Mouse (Mus musculus): ENCODE results near the gene Lama5. TPM values are rescaled to one million over a fixed set of nuclear protein-coding genes. Genes with fewer than 3 reads are reported as not detected.

Gene Lama5
- polyA plus RNA-seq, 1 experiment from 2014 or later = 2.6 TPM

- Histone ChIP-seq H3K36me3 (ENCODE audit: control insufficient read depth, insufficient read depth, low read length) (peaks cover 26% of the 10 kb centered on the region), H3K4me1 (ENCODE audit: control insufficient read depth, insufficient read depth, low read length) (peaks cover 4% of the 10 kb centered on the region; the same call in 1 of the 2 replicates), H3K27me3 (ENCODE audit: control insufficient read depth, insufficient read depth, low read depth, low read length) (no peaks in the 10 kb centered on the region), H3K27ac (ENCODE audit: low read length) (no peak overlapping the region), H3K9ac (ENCODE audit: low read depth, low read length) (no peak overlapping the region), H3K4me3 (ENCODE audit: low read depth, low read length) (no peak overlapping the region), H3K4me2 (ENCODE audit: low read length) (no peak overlapping the region), H3K9me3 (replicated peaks; ENCODE audit: control insufficient read depth, low read length, poor library complexity, severe bottlenecking) (no peaks in the 10 kb centered on the region)
- 78% methylated on average over 2 of the region's 2 CpGs for WGBS
- no peak for ATAC-seq
Observed at GRCm38 (mm10) chr2:180165855-180166254, 59.8 kb downstream of the Lama5 start.

- 93% methylated on average over 3 of the region's 3 CpGs for WGBS
- peaks cover 63% of the 10 kb centered on the region for H3K36me3 ChIP-seq (ENCODE audit: control insufficient read depth, insufficient read depth, low read length)
- H3K9ac ChIP-seq (ENCODE audit: low read depth, low read length) = no peak overlapping the region
- H3K4me3 ChIP-seq (ENCODE audit: low read depth, low read length) = no peak overlapping the region
- ATAC-seq = no peak
- no peaks in the 10 kb centered on the region for H3K9me3 ChIP-seq (replicated peaks; ENCODE audit: control insufficient read depth, low read length, poor library complexity, severe bottlenecking)
- no peak overlapping the region for H3K4me2 ChIP-seq (ENCODE audit: low read length)
- no peak overlapping the region for H3K27ac ChIP-seq (ENCODE audit: low read length)
- no peaks in the 10 kb centered on the region for H3K4me1 ChIP-seq (ENCODE audit: control insufficient read depth, insufficient read depth, low read length)
- H3K27me3 ChIP-seq (ENCODE audit: control insufficient read depth, insufficient read depth, low read depth, low read length) = no peaks in the 10 kb centered on the region
Observed at GRCm38 (mm10) chr2:180158627-180159026, 67.0 kb downstream of the Lama5 start.

GRCm38 (mm10) chr2:180154796-180155195, 70.9 kb downstream of the Lama5 start:
- no peak overlapping the region for H3K9ac ChIP-seq (ENCODE audit: low read depth, low read length)
- WGBS = 68% methylated on average over 3 of the region's 3 CpGs
- no peaks in the 10 kb centered on the region for H3K27me3 ChIP-seq (ENCODE audit: control insufficient read depth, insufficient read depth, low read depth, low read length)
- no peaks in the 10 kb centered on the region for H3K9me3 ChIP-seq (replicated peaks; ENCODE audit: control insufficient read depth, low read length, poor library complexity, severe bottlenecking)
- no peak overlapping the region for H3K27ac ChIP-seq (ENCODE audit: low read length)
- no peaks in the 10 kb centered on the region for H3K4me1 ChIP-seq (ENCODE audit: control insufficient read depth, insufficient read depth, low read length)
- H3K4me3 ChIP-seq (ENCODE audit: low read depth, low read length) = no peak overlapping the region
- no peak overlapping the region for H3K4me2 ChIP-seq (ENCODE audit: low read length)
- ATAC-seq = no peak
- H3K36me3 ChIP-seq (ENCODE audit: control insufficient read depth, insufficient read depth, low read length) = peaks cover 58% of the 10 kb centered on the region

- WGBS = 87% methylated on average over 9 of the region's 9 CpGs
- Histone ChIP-seq H3K9me3 (replicated peaks; ENCODE audit: control insufficient read depth, low read length, poor library complexity, severe bottlenecking) (no peaks in the 10 kb centered on the region), H3K4me1 (ENCODE audit: control insufficient read depth, insufficient read depth, low read length) (no peaks in the 10 kb centered on the region), H3K27ac (ENCODE audit: low read length) (no peak overlapping the region), H3K27me3 (ENCODE audit: control insufficient read depth, insufficient read depth, low read depth, low read length) (no peaks in the 10 kb centered on the region), H3K9ac (ENCODE audit: low read depth, low read length) (no peak overlapping the region), H3K4me3 (ENCODE audit: low read depth, low read length) (no peak overlapping the region), H3K36me3 (ENCODE audit: control insufficient read depth, insufficient read depth, low read length) (peaks cover 26% of the 10 kb centered on the region), H3K4me2 (ENCODE audit: low read length) (no peak overlapping the region)
- ATAC-seq = no peak
Observed at GRCm38 (mm10) chr2:180148551-180148950, 77.1 kb downstream of the Lama5 start.

- Histone ChIP-seq H3K4me2 (ENCODE audit: low read length) (no peak overlapping the region), H3K36me3 (ENCODE audit: control insufficient read depth, insufficient read depth, low read length) (peaks cover 21% of the 10 kb centered on the region), H3K4me3 (ENCODE audit: low read depth, low read length) (no peak overlapping the region), H3K27ac (ENCODE audit: low read length) (no peak overlapping the region), H3K27me3 (ENCODE audit: control insufficient read depth, insufficient read depth, low read depth, low read length) (no peaks in the 10 kb centered on the region), H3K9ac (ENCODE audit: low read depth, low read length) (no peak overlapping the region), H3K9me3 (replicated peaks; ENCODE audit: control insufficient read depth, low read length, poor library complexity, severe bottlenecking) (no peaks in the 10 kb centered on the region), H3K4me1 (ENCODE audit: control insufficient read depth, insufficient read depth, low read length) (no peaks in the 10 kb centered on the region)
- 90% methylated on average over 6 of the region's 6 CpGs for WGBS
- no peak for ATAC-seq
Observed at GRCm38 (mm10) chr2:180147379-180147778, 78.3 kb downstream of the Lama5 start.

GRCm38 (mm10) chr2:180146091-180146490, 79.6 kb downstream of the Lama5 start:
- no peak for ATAC-seq
- Histone ChIP-seq H3K36me3 (ENCODE audit: control insufficient read depth, insufficient read depth, low read length) (peaks cover 21% of the 10 kb centered on the region), H3K4me2 (ENCODE audit: low read length) (no peak overlapping the region), H3K4me1 (ENCODE audit: control insufficient read depth, insufficient read depth, low read length) (no peaks in the 10 kb centered on the region), H3K4me3 (ENCODE audit: low read depth, low read length) (no peak overlapping the region), H3K27ac (ENCODE audit: low read length) (no peak overlapping the region), H3K9me3 (replicated peaks; ENCODE audit: control insufficient read depth, low read length, poor library complexity, severe bottlenecking) (no peaks in the 10 kb centered on the region), H3K27me3 (ENCODE audit: control insufficient read depth, insufficient read depth, low read depth, low read length) (no peaks in the 10 kb centered on the region), H3K9ac (ENCODE audit: low read depth, low read length) (no peak overlapping the region)
- WGBS = 80% methylated on average over 2 of the region's 2 CpGs

GRCm38 (mm10) chr2:180135414-180135813, 90.2 kb downstream of the Lama5 start:
- Histone ChIP-seq H3K4me2 (ENCODE audit: low read length) (no peak overlapping the region), H3K9ac (ENCODE audit: low read depth, low read length) (no peak overlapping the region), H3K27ac (ENCODE audit: low read length) (no peak overlapping the region), H3K4me3 (ENCODE audit: low read depth, low read length) (no peak overlapping the region), H3K4me1 (ENCODE audit: control insufficient read depth, insufficient read depth, low read length) (no peaks in the 10 kb centered on the region), H3K27me3 (ENCODE audit: control insufficient read depth, insufficient read depth, low read depth, low read length) (no peaks in the 10 kb centered on the region), H3K9me3 (replicated peaks; ENCODE audit: control insufficient read depth, low read length, poor library complexity, severe bottlenecking) (no peaks in the 10 kb centered on the region), H3K36me3 (ENCODE audit: control insufficient read depth, insufficient read depth, low read length) (peaks cover 5% of the 10 kb centered on the region; the same call in 1 of the 2 replicates)
- no peak for ATAC-seq
- WGBS = 87% methylated on average over 5 of the region's 5 CpGs

GRCm38 (mm10) chr2:180133911-180134310, 91.7 kb downstream of the Lama5 start:
- WGBS = 87% methylated on average over 3 of the region's 3 CpGs
- Histone ChIP-seq H3K27me3 (ENCODE audit: control insufficient read depth, insufficient read depth, low read depth, low read length) (no peaks in the 10 kb centered on the region), H3K27ac (ENCODE audit: low read length) (no peak overlapping the region), H3K4me3 (ENCODE audit: low read depth, low read length) (no peak overlapping the region), H3K36me3 (ENCODE audit: control insufficient read depth, insufficient read depth, low read length) (0 out of 2 replicates have a peak, but pooled peaks cover 3% of the 10 kb centered on the region), H3K4me2 (ENCODE audit: low read length) (no peak overlapping the region), H3K9ac (ENCODE audit: low read depth, low read length) (no peak overlapping the region), H3K4me1 (ENCODE audit: control insufficient read depth, insufficient read depth, low read length) (no peaks in the 10 kb centered on the region), H3K9me3 (replicated peaks; ENCODE audit: control insufficient read depth, low read length, poor library complexity, severe bottlenecking) (no peaks in the 10 kb centered on the region)
- no peak for ATAC-seq

- Histone ChIP-seq H3K27ac (ENCODE audit: low read length) (no peak overlapping the region), H3K4me1 (ENCODE audit: control insufficient read depth, insufficient read depth, low read length) (no peaks in the 10 kb centered on the region), H3K27me3 (ENCODE audit: control insufficient read depth, insufficient read depth, low read depth, low read length) (no peaks in the 10 kb centered on the region), H3K4me3 (ENCODE audit: low read depth, low read length) (no peak overlapping the region), H3K36me3 (ENCODE audit: control insufficient read depth, insufficient read depth, low read length) (0 out of 2 replicates have a peak, but pooled peaks cover 2% of the 10 kb centered on the region), H3K9me3 (replicated peaks; ENCODE audit: control insufficient read depth, low read length, poor library complexity, severe bottlenecking) (no peaks in the 10 kb centered on the region), H3K9ac (ENCODE audit: low read depth, low read length) (no peak overlapping the region), H3K4me2 (ENCODE audit: low read length) (no peak overlapping the region)
- 97% methylated on average over 4 of the region's 4 CpGs for WGBS
- no peak for ATAC-seq
Observed at GRCm38 (mm10) chr2:180133231-180133630, 92.4 kb downstream of the Lama5 start.
